Mouse (Mus musculus) lung, postnatal 0 days (tissue): ENCODE results near the gene Fbxo9. TPM values are rescaled to one million over a fixed set of nuclear protein-coding genes. Genes with fewer than 3 reads are reported as not detected.
"Not testable (repeated sequence)": the region's sequence is repeated elsewhere in the genome, so short reads cannot be mapped to it uniquely, and the experiment has no call there.

Source experiments
- ATAC-seq: fragments of 200-750 bp; cut with Nextera tagmentation; 2 replicates; pipeline ENCODE4 v1.8.0; 2017; ENCODE audit warnings: moderate library complexity
- DNase-seq: peaks from one replicate; pipeline ENCODE4 v3.0.0-alpha.2; 2016; ENCODE audit warnings: low spot score
- H3K27ac ChIP-seq: fragments of 300-500 bp; sonication (generic); 2 replicates; pipeline ENCODE4 v1.5.1; 2014; ENCODE audit warnings: antibody characterized with exemption, mild to moderate bottlenecking, low read length, mixed read lengths
- H3K27me3 ChIP-seq: fragments of 300-500 bp; sonication (generic); replicated peaks from 2 replicates; pipeline ENCODE4 v1.6.1; 2014; ENCODE audit warnings: low read length, mixed read lengths; ENCODE audit not compliant: insufficient read depth
- H3K36me3 ChIP-seq: fragments of 300-500 bp; sonication (generic); 2 replicates; pipeline ENCODE4 v1.6.1; 2014; ENCODE audit warnings: low read length, mixed read lengths; ENCODE audit not compliant: insufficient read depth
- H3K4me1 ChIP-seq: fragments of 300-500 bp; sonication (generic); 2 replicates; pipeline ENCODE4 v1.6.1; 2014; ENCODE audit warnings: antibody characterized with exemption, low read depth, low read length, mixed read lengths; ENCODE audit not compliant: insufficient read depth
- H3K4me2 ChIP-seq: fragments of 300-500 bp; sonication (generic); replicated peaks from 2 replicates; pipeline ENCODE4 v1.6.1; 2014; ENCODE audit warnings: low read depth, mild to moderate bottlenecking, low read length, moderate library complexity, mixed read lengths
- H3K4me3 ChIP-seq: fragments of 300-500 bp; sonication (generic); 2 replicates; pipeline ENCODE4 v1.5.1; 2014; ENCODE audit warnings: low read depth, low read length
- H3K9ac ChIP-seq: fragments of 300-500 bp; sonication (generic); replicated peaks from 2 replicates; pipeline ENCODE4 v1.6.1; 2014; ENCODE audit warnings: low read depth, mild to moderate bottlenecking
- H3K9me3 ChIP-seq: fragments of 300-500 bp; sonication (generic); 2 replicates; pipeline ENCODE4 v1.6.1; 2016; ENCODE audit warnings: low read length, mixed read lengths
- CTCF ChIP-seq: IDR thresholded peaks from 2 replicates; pipeline ENCODE4 v1.5.1; 2016; ENCODE audit warnings: antibody characterized with exemption, mild to moderate bottlenecking
- EP300 ChIP-seq: IDR thresholded peaks from 2 replicates; pipeline ENCODE4 v1.6.1; 2016; ENCODE audit warnings: antibody characterized with exemption, mild to moderate bottlenecking, control low read depth
- WGBS: fragments of 180-500 bp; shearing (Covaris S2); extraction: QIAGEN DNeasy Blood & Tissue Kit; methylation state at CpG from one replicate; pipeline ENCODE4 v1.1.7; 2014; 5-methylcytosine and 5-hydroxymethylcytosine counted together
- polyA plus RNA-seq: library from polyadenylated mRNA; unstranded; fragments of >200 nt; fragmentation: Nextera tagmentation; extraction: Ambion mirVana; gene quantifications from 2 replicates; pipeline ENCODE4 v1.2.1, GENCODE M21; 2015

The Fbxo9 gene
- polyA plus RNA-seq: 55.1 and 59.9 TPM in 2 replicates

GRCm38 (mm10) chr9:78108796-78109239 lies at the start of gene Fbxo9, which contains the start of gene Ick:
Gene Fbxo9 (minus strand): TSS chr9:78109065.
Gene Ick (plus strand): TSS chr9:78109192.
- no peaks in the 10 kb centered on the region for H3K36me3 ChIP-seq
- peak; percentile 98 for DNase-seq
- H3K4me1 ChIP-seq: peaks cover 14% of the 10 kb centered on the region; the same call in 1 of the 2 replicates
- H3K27ac ChIP-seq: peak within 1 kb of the TSS; percentile 93
- H3K9ac ChIP-seq: peak within 1 kb of the TSS; percentile 84
- ATAC-seq: peak; percentile 92
- under 1% methylated on average over 20 of the region's 20 CpGs for WGBS
- H3K4me3 ChIP-seq: peak within 1 kb of the TSS; percentile 81
- TF ChIP-seq EP300 (no peak), CTCF (no peak)
- peak within 1 kb of the TSS; percentile 85 for H3K4me2 ChIP-seq
- no peaks in the 10 kb centered on the region for H3K9me3 ChIP-seq
- no peaks in the 10 kb centered on the region for H3K27me3 ChIP-seq

GRCm38 (mm10) chr9:78157221-78157620 lies 48.4 kb upstream of the Fbxo9 start:
- 81% methylated on average over 1 of the region's 1 CpGs for WGBS
- DNase-seq (no peak), ATAC-seq (no peak)
- Histone ChIP-seq H3K27me3 (no peaks in the 10 kb centered on the region), H3K4me2 (no peak overlapping the region), H3K27ac (no peak overlapping the region), H3K9ac (no peak overlapping the region), H3K4me3 (no peak overlapping the region), H3K9me3 (no peaks in the 10 kb centered on the region), H3K36me3 (peaks cover 30% of the 10 kb centered on the region; the same call in 1 of the 2 replicates), H3K4me1 (no peaks in the 10 kb centered on the region)
- no peak for TF ChIP-seq EP300
- TF ChIP-seq CTCF: no peak

GRCm38 (mm10) chr9:78154211-78154977 lies 45.5 kb upstream of the Fbxo9 start:
- no peaks in the 10 kb centered on the region for H3K4me1 ChIP-seq
- H3K9ac ChIP-seq: no peak overlapping the region
- no peak overlapping the region for H3K27ac ChIP-seq
- DNase-seq (no peak), ATAC-seq (peak; percentile 46)
- H3K9me3 ChIP-seq: no peaks in the 10 kb centered on the region
- no peaks in the 10 kb centered on the region for H3K27me3 ChIP-seq
- WGBS: 71% methylated on average over 11 of the region's 11 CpGs
- H3K4me2 ChIP-seq: no peak overlapping the region
- TF ChIP-seq CTCF: 0 out of 2 replicates have a peak, but pooled peaks have one; percentile 20
- no peak for TF ChIP-seq EP300
- H3K36me3 ChIP-seq: peaks cover 18% of the 10 kb centered on the region; the same call in 1 of the 2 replicates
- no peak overlapping the region for H3K4me3 ChIP-seq

GRCm38 (mm10) chr9:78149770-78150169 lies 40.9 kb upstream of the Fbxo9 start:
- H3K4me3 ChIP-seq, H3K4me2 ChIP-seq, H3K9ac ChIP-seq, H3K9me3 ChIP-seq, DNase-seq, H3K4me1 ChIP-seq, H3K36me3 ChIP-seq, ATAC-seq, H3K27ac ChIP-seq, H3K27me3 ChIP-seq: not testable (repeated sequence)
- WGBS: 89% methylated on average over 2 of the region's 2 CpGs

- TF ChIP-seq CTCF (no peak), EP300 (no peak)
- Histone ChIP-seq H3K36me3 (peaks cover 7% of the 10 kb centered on the region; the same call in 1 of the 2 replicates), H3K27ac (no peak overlapping the region), H3K4me2 (no peak overlapping the region), H3K4me1 (no peaks in the 10 kb centered on the region), H3K4me3 (no peak overlapping the region), H3K27me3 (no peaks in the 10 kb centered on the region), H3K9ac (no peak overlapping the region), H3K9me3 (no peaks in the 10 kb centered on the region)
- WGBS: 92% methylated on average over 6 of the region's 6 CpGs
- DNase-seq (no peak), ATAC-seq (no peak)
These were observed 39.3 kb upstream of the Fbxo9 start for GRCm38 (mm10) chr9:78148149-78148548.

GRCm38 (mm10) chr9:78146627-78147026 lies 37.8 kb upstream of the Fbxo9 start:
- TF ChIP-seq CTCF (no peak), EP300 (no peak)
- H3K27me3 ChIP-seq: no peaks in the 10 kb centered on the region
- ATAC-seq (no peak), DNase-seq (no peak)
- H3K27ac ChIP-seq: no peak overlapping the region
- H3K4me1 ChIP-seq: no peaks in the 10 kb centered on the region
- H3K36me3 ChIP-seq: peaks cover 11% of the 10 kb centered on the region
- no peak overlapping the region for H3K9ac ChIP-seq
- no peak overlapping the region for H3K4me2 ChIP-seq
- no peaks in the 10 kb centered on the region for H3K9me3 ChIP-seq
- no peak overlapping the region for H3K4me3 ChIP-seq
- WGBS: 84% methylated on average over 6 of the region's 6 CpGs
